Comparison of ENCODE assay signal across 31 mouse cellular contexts in the genomic region with DNA sequence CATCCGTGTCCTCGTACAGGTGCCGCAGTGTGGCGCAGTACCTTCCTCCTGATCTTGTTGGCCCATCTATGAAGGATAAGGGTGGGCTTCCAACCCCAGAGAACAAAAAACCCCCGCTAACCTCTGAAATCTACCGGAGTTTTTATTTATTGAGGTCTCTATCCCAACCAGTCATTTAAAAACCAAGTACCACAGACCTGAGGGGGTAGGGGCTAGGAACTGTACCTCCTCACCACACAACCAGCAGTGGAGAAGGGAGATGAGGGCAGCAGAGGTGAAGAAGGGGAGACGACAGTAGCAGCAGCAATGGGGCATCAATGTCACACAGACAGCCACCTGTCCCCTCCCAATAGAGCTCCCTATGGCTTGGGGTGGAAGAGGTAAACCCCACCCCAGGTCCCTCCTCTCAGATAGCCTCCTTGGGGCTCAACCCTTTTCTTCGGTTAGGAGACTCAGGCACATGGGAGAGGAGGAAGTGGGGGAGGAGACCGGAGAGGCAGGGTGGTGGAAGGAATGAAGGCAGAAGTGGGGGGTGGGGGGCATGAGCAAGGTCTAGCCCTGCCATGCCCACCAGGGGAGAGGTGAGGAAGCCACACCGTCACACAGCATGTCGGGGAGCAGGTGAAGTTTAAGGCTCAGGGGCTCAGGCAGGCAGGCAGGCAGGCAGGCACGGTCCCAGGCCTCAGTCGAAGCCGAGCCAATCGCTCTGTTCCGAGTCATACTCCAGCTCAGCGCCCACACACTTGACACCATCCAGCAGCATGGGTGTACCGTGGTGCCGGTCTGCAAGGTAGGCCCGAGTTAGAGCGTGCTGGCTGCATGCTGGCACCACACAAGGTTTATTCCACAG. TPM values are rescaled to one million over a fixed set of nuclear protein-coding genes. Genes with fewer than 3 reads are reported as not detected.
DNase-seq lines count a peak whose midpoint lies in the region; ATAC-seq and TF ChIP-seq lines count a peak whose summit lies in the region.
"Had no signal": no experiment of that assay in that cellular context is flagged by ENCODE, and none has a peak within 500 bp of the region (broad histone marks: within the 10 kb centered on the region; RNA-seq: fewer than 3 reads in every experiment).

No protein-coding gene starts in this region.

- DNase-seq in frontal cortex, postnatal 25 days (ENCODE audit: low spot score in 2 of 2), result no peak
- peak; percentile 12 for DNase-seq in heart, postnatal 4 days
- no peak for DNase-seq in heart, postnatal 10 days
- peak; percentile 49 for DNase-seq in midbrain, embryonic 11.5 days (ENCODE audit: low spot score, missing footprints)
- DNase-seq: adrenal gland, postnatal 25 days; cerebellum, adult 11 months; cerebellum, postnatal 10 days; kidney, postnatal 25 days; lung, adult 18-20 months; lung, postnatal 10 days; midbrain, embryonic 14.5 days; thymus, postnatal 36 days had no signal

- ATAC-seq in frontal cortex, adult (ENCODE audit: low TSS enrichment), result peak; percentile 72
- no peak for ATAC-seq in midbrain, embryonic 11.5 days (ENCODE audit: low FRiP score)
- ATAC-seq in midbrain, embryonic 13.5 days, result no peak
- ATAC-seq: forebrain, embryonic 16.5 days; intestine, postnatal 0 days had no signal

- H3ac ChIP-seq in myocyte (ENCODE audit: control insufficient read depth, insufficient read length), result no peak overlapping the region

- no peaks in the 10 kb centered on the region for H3K27me3 ChIP-seq in midbrain, embryonic 11.5 days (ENCODE audit: control insufficient read depth, insufficient read depth, low read length)
- H3K27me3 ChIP-seq in midbrain, embryonic 13.5 days, result no peaks in the 10 kb centered on the region
- H3K27me3 ChIP-seq in myocyte (ENCODE audit: control insufficient read depth, insufficient read depth, insufficient read length), result no peaks in the 10 kb centered on the region
- H3K27me3 ChIP-seq: hindbrain, embryonic 12.5 days; limb, embryonic 12.5 days; neural tube, embryonic 13.5 days; stomach, embryonic 15.5 days had no signal

- 94% methylated on average over 21 of the region's 21 CpGs for whole genome bisulfite sequencing in midbrain, embryonic 11.5 days
- 94% methylated on average over 21 of the region's 21 CpGs for WGBS in midbrain, embryonic 13.5 days

- no peaks in the 10 kb centered on the region for H3K79me2 ChIP-seq in myocyte (ENCODE audit: control insufficient read depth, insufficient read depth)

- no peak overlapping the region for H3K4me2 ChIP-seq in midbrain, embryonic 11.5 days
- H3K4me2 ChIP-seq in midbrain, embryonic 13.5 days (replicated peaks), result no peak overlapping the region
- H3K4me2 ChIP-seq in myocyte (ENCODE audit: low read depth), result no peak overlapping the region
- H3K4me2 ChIP-seq: hindbrain, embryonic 12.5 days; limb, embryonic 12.5 days; neural tube, embryonic 13.5 days; stomach, embryonic 15.5 days had no signal

- H3K4me3 ChIP-seq in midbrain, embryonic 11.5 days (ENCODE audit: low read depth, low read length), result no peak overlapping the region
- H3K4me3 ChIP-seq in midbrain, embryonic 13.5 days (replicated peaks), result no peak overlapping the region
- no peak overlapping the region for H3K4me3 ChIP-seq in myocyte
- H3K4me3 ChIP-seq: forebrain, embryonic 10.5 days; hindbrain, embryonic 12.5 days; layer of hippocampus, adult 2 months; limb, embryonic 12.5 days; neural tube, embryonic 13.5 days; stomach, embryonic 15.5 days had no signal

- peaks cover 3% of the 10 kb centered on the region; the same call in 1 of the 2 replicates for H3K4me1 ChIP-seq in midbrain, embryonic 11.5 days (ENCODE audit: control insufficient read depth, insufficient read depth, low read length)
- H3K4me1 ChIP-seq in midbrain, embryonic 13.5 days (replicated peaks), result peaks cover 5% of the 10 kb centered on the region

- H3K9me3 ChIP-seq in midbrain, embryonic 11.5 days (ENCODE audit: control insufficient read depth, low read length), result no peaks in the 10 kb centered on the region
- H3K9me3 ChIP-seq in midbrain, embryonic 13.5 days, result no peaks in the 10 kb centered on the region
- H3K9me3 ChIP-seq: forebrain, embryonic 10.5 days; hindbrain, embryonic 12.5 days; limb, embryonic 12.5 days; neural tube, embryonic 13.5 days; stomach, embryonic 15.5 days had no signal

- intact Hi-C loops in heart, postnatal 10 days (cut with DNase I), result no loop called here

- peaks cover 30% of the 10 kb centered on the region for H3K36me3 ChIP-seq in midbrain, embryonic 11.5 days (ENCODE audit: control insufficient read depth, insufficient read depth, low read length)
- H3K36me3 ChIP-seq in midbrain, embryonic 13.5 days, result peaks cover 79% of the 10 kb centered on the region
- peaks cover 33% of the 10 kb centered on the region for H3K36me3 ChIP-seq in myocyte (ENCODE audit: control insufficient read depth, insufficient read depth)

- TF ChIP-seq POLR2A in myocyte (IDR thresholded peaks at IDR 0.05; ENCODE audit: insufficient read length, low read depth), result no peak

- no peak overlapping the region for H3K27ac ChIP-seq in midbrain, embryonic 11.5 days (ENCODE audit: low read depth, low read length)
- no peak overlapping the region for H3K27ac ChIP-seq in midbrain, embryonic 13.5 days
- H3K27ac ChIP-seq: forebrain, embryonic 10.5 days; hindbrain, embryonic 12.5 days; layer of hippocampus, adult 2 months; neural tube, embryonic 13.5 days; stomach, embryonic 15.5 days had no signal

- no peak overlapping the region for H3K9ac ChIP-seq in midbrain, embryonic 11.5 days (ENCODE audit: low read length)
- H3K9ac ChIP-seq in midbrain, embryonic 13.5 days (replicated peaks), result no peak overlapping the region
- H3K9ac ChIP-seq: hindbrain, embryonic 12.5 days; limb, embryonic 12.5 days; neural tube, embryonic 13.5 days; stomach, embryonic 15.5 days had no signal

TF ChIP-seq in myocyte, 11 proteins besides CTCF, POLR2A, EP300 and RAD21:
- TF ChIP-seq CEBPB (IDR thresholded peaks at IDR 0.05; ENCODE audit: insufficient read depth, poor library complexity, severe bottlenecking), result no peak
- TF ChIP-seq TCF3 (IDR thresholded peaks at IDR 0.05; ENCODE audit: insufficient read length, low read depth), result no peak
- no peak for TF ChIP-seq USF1 (IDR thresholded peaks at IDR 0.05; ENCODE audit: low read depth)
- TF ChIP-seq MYOD1 (IDR thresholded peaks at IDR 0.05; ENCODE audit: control insufficient read depth in 1 of 3, insufficient read length in 2 of 3, low read depth in 2 of 3), result no peak
- TF ChIP-seq REST (IDR thresholded peaks at IDR 0.05; ENCODE audit: insufficient read depth, insufficient read length), result no peak
- TF ChIP-seq POLR2AphosphoS2 (IDR thresholded peaks at IDR 0.05; ENCODE audit: insufficient read length, low read depth), result peak; percentile 18
- no peak for TF ChIP-seq MYOG (IDR thresholded peaks at IDR 0.05; ENCODE audit: control insufficient read depth in 1 of 3, insufficient read depth in 1 of 3, insufficient read length in 2 of 3, low read depth in 2 of 3)
- TF ChIP-seq SRF (IDR thresholded peaks at IDR 0.05; ENCODE audit: control insufficient read depth, insufficient read length, low read depth), result no peak

RNA-seq across cellular contexts. Expression of gene Gm11037, which starts 13.1 kb away (rescaled TPM):
- total RNA-seq in heart, postnatal 4 days (2021), result not detected
- not detected for total RNA-seq in heart, postnatal 10 days (2021)
- polyA plus RNA-seq in midbrain, embryonic 11.5 days (2014; fragmentation: Nextera tagmentation; extraction: Ambion mirVana), result not detected in 2 replicates
- polyA plus RNA-seq in midbrain, embryonic 13.5 days (2015; fragmentation: Nextera tagmentation; extraction: Ambion mirVana), result not detected in 2 replicates
- polyA plus RNA-seq in myocyte (2012; fragmentation: generic; extraction: Trizol), result not detected
- total RNA-seq: adrenal gland, postnatal 25 days; gastrocnemius, adult 18-20 months; layer of hippocampus, adult 2 months; layer of hippocampus, postnatal 25 days; left cerebral cortex, postnatal 10 days had no signal
- polyA plus RNA-seq: cortical plate, adult 2 months; embryonic facial prominence, embryonic 11.5 days; forebrain, embryonic 10.5 days; forebrain, embryonic 16.5 days; gonadal fat pad, adult 2 months; heart, embryonic 16.5 days; hindbrain, embryonic 12.5 days; intestine, postnatal 0 days; kidney, embryonic 14.5 days; limb, embryonic 12.5 days; midbrain, embryonic 14.5 days; neural tube, embryonic 13.5 days; stomach, embryonic 15.5 days had no signal

RNA-seq across cellular contexts. Expression of gene 1700037H04Rik, which starts 13.5 kb away (rescaled TPM):
- 10 to 100 TPM; 23.4 to 26.0 TPM for total RNA-seq in heart, postnatal 4 days (2021)
- total RNA-seq in heart, postnatal 10 days (2021), result 10 to 100 TPM; 17.9 to 21.2 TPM
- polyA plus RNA-seq in midbrain, embryonic 11.5 days (2014; fragmentation: Nextera tagmentation; extraction: Ambion mirVana), result 112 and 122 TPM in 2 replicates
- 89.6 and 92.2 TPM in 2 replicates for polyA plus RNA-seq in midbrain, embryonic 13.5 days (2015; fragmentation: Nextera tagmentation; extraction: Ambion mirVana)
- 75.2 TPM for polyA plus RNA-seq in myocyte (2012; fragmentation: generic; extraction: Trizol)

RNA-seq across cellular contexts. Expression of gene Hspa12b, which starts 19.3 kb away (rescaled TPM):
- total RNA-seq in heart, postnatal 4 days (2021), result 10 to 100 TPM; 40.3 to 40.6 TPM
- 10 to 100 TPM; 44.1 to 52.4 TPM for total RNA-seq in heart, postnatal 10 days (2021)
- 2.9 and 3.3 TPM in 2 replicates for polyA plus RNA-seq in midbrain, embryonic 11.5 days (2014; fragmentation: Nextera tagmentation; extraction: Ambion mirVana)
- polyA plus RNA-seq in midbrain, embryonic 13.5 days (2015; fragmentation: Nextera tagmentation; extraction: Ambion mirVana), result 3.1 and 4.0 TPM in 2 replicates
- polyA plus RNA-seq in myocyte (2012; fragmentation: generic; extraction: Trizol), result 3.3 TPM

RNA-seq across cellular contexts. Expression of gene Cenpb, which starts 33.4 kb away (rescaled TPM):
- 10 to 100 TPM; 76.5 to 78.4 TPM for total RNA-seq in heart, postnatal 4 days (2021)
- total RNA-seq in heart, postnatal 10 days (2021), result 10 to 100 TPM; 71.0 to 75.9 TPM
- 8.7 and 9.5 TPM in 2 replicates for polyA plus RNA-seq in midbrain, embryonic 11.5 days (2014; fragmentation: Nextera tagmentation; extraction: Ambion mirVana)
- polyA plus RNA-seq in midbrain, embryonic 13.5 days (2015; fragmentation: Nextera tagmentation; extraction: Ambion mirVana), result 13.3 and 15.0 TPM in 2 replicates
- 130 TPM for polyA plus RNA-seq in myocyte (2012; fragmentation: generic; extraction: Trizol)

RNA-seq across cellular contexts. Expression of gene Cdc25b, which starts 40.3 kb away (rescaled TPM):
- 10 to 100 TPM; 23.5 to 34.1 TPM for total RNA-seq in heart, postnatal 4 days (2021)
- 10 to 100 TPM; 12.1 to 14.5 TPM for total RNA-seq in heart, postnatal 10 days (2021)
- polyA plus RNA-seq in midbrain, embryonic 11.5 days (2014; fragmentation: Nextera tagmentation; extraction: Ambion mirVana), result 122 and 130 TPM in 2 replicates
- polyA plus RNA-seq in midbrain, embryonic 13.5 days (2015; fragmentation: Nextera tagmentation; extraction: Ambion mirVana), result 50.6 and 59.3 TPM in 2 replicates
- 58.4 TPM for polyA plus RNA-seq in myocyte (2012; fragmentation: generic; extraction: Trizol)

Comparison
In these comparisons a context has a peak if more than half of its experiments do, and no peak if none do; other contexts are left out.
1. DNase-seq: peak in heart, postnatal 4 days (single experiment) and midbrain, embryonic 11.5 days (single experiment); none in frontal cortex, postnatal 25 days (0 of 2) and heart, postnatal 10 days (0 of 2).